Mouse (Mus musculus): ENCODE results near the gene Olfr770. TPM values are rescaled to one million over a fixed set of nuclear protein-coding genes. Genes with fewer than 3 reads are reported as not detected.
"Not testable (repeated sequence)": the region's sequence is repeated elsewhere in the genome, so short reads cannot be mapped to it uniquely, and the experiment has no call there.

Gene Olfr770
- not detected in 2 replicates for polyA plus RNA-seq (2014; fragmentation: Nextera tagmentation; extraction: Ambion mirVana)

- ATAC-seq (replicated peaks; ENCODE audit: low FRiP score, low TSS enrichment, low read depth) (no peak), DNase-seq (ENCODE audit: low spot score) (no peak)
- 82% methylated on average over 2 of the region's 2 CpGs for WGBS
- Histone ChIP-seq H3K27me3 (replicated peaks; ENCODE audit: control insufficient read depth, insufficient read depth, low read length) (no peaks in the 10 kb centered on the region), H3K9me3 (ENCODE audit: control insufficient read depth, low read length) (no peaks in the 10 kb centered on the region), H3K27ac (ENCODE audit: low read depth) (no peak within 1 kb of the TSS), H3K4me3 (ENCODE audit: low read depth, low read length) (no peak within 1 kb of the TSS), H3K4me2 (ENCODE audit: low read length) (no peak within 1 kb of the TSS), H3K4me1 (replicated peaks; ENCODE audit: control insufficient read depth, insufficient read depth, low read length) (no peaks in the 10 kb centered on the region), H3K36me3 (ENCODE audit: control insufficient read depth, insufficient read depth, low read length) (no peaks in the 10 kb centered on the region), H3K9ac (ENCODE audit: low read length) (no peak within 1 kb of the TSS)
Measured at GRCm38 (mm10) chr10:129138898-129139297, at the start of gene Olfr770. Gene Olfr770, minus strand, starts transcription at chr10:129138998.

- H3K36me3 ChIP-seq (ENCODE audit: control insufficient read depth, insufficient read depth, low read length); H3K9me3 ChIP-seq (ENCODE audit: control insufficient read depth, low read length); ATAC-seq (replicated peaks; ENCODE audit: low FRiP score, low TSS enrichment, low read depth); H3K9ac ChIP-seq (ENCODE audit: low read length); DNase-seq (ENCODE audit: low spot score); H3K27ac ChIP-seq (ENCODE audit: low read depth); H3K4me1 ChIP-seq (replicated peaks; ENCODE audit: control insufficient read depth, insufficient read depth, low read length); H3K4me3 ChIP-seq (ENCODE audit: low read depth, low read length); H3K27me3 ChIP-seq (replicated peaks; ENCODE audit: control insufficient read depth, insufficient read depth, low read length); H3K4me2 ChIP-seq (ENCODE audit: low read length): not testable (repeated sequence)
Measured at GRCm38 (mm10) chr10:129187319-129187718, 48.5 kb upstream of the Olfr770 start, which contains the start of gene Olfr773. Gene Olfr773, minus strand, starts transcription at chr10:129187419.

DNA sequence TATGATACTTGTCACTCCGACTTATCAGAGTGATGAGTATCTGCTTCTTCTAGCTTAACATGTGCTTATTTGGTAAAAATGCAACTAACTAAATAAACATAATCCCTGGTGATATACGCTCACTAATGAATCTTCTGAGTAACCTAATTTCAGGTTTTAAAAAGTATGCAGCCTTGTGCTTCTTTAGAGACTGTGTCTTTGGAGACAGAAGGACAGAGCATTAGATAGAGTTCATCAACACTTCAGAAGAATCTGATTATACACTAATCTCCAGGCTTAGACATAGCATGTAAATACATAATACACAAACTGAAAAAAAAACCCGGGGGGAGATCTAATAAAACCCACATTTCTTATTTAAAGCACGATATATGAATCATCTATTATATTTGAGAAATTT is 39.0 kb upstream of the Olfr770 start, which contains the start of gene Olfr772:
TSS of gene Olfr772 (minus strand) at position 101 of the 400 bp plus-strand sequence.
- H3K27ac ChIP-seq (ENCODE audit: low read depth); ATAC-seq (replicated peaks; ENCODE audit: low FRiP score, low TSS enrichment, low read depth); H3K4me3 ChIP-seq (ENCODE audit: low read depth, low read length); DNase-seq (ENCODE audit: low spot score); H3K9ac ChIP-seq (ENCODE audit: low read length); H3K27me3 ChIP-seq (replicated peaks; ENCODE audit: control insufficient read depth, insufficient read depth, low read length); H3K4me1 ChIP-seq (replicated peaks; ENCODE audit: control insufficient read depth, insufficient read depth, low read length); H3K4me2 ChIP-seq (ENCODE audit: low read length); H3K9me3 ChIP-seq (ENCODE audit: control insufficient read depth, low read length); H3K36me3 ChIP-seq (ENCODE audit: control insufficient read depth, insufficient read depth, low read length): not testable (repeated sequence)
- 82% methylated on average over 3 of the region's 4 CpGs for WGBS

GRCm38 (mm10) chr10:129164651-129165050 is 25.9 kb upstream of the Olfr770 start, which contains the start of gene Olfr771:
Gene Olfr771, minus strand, starts transcription at chr10:129164751.
- no peak for DNase-seq (ENCODE audit: low spot score)

GRCm38 (mm10) chr10:129117761-129118160 is 21.0 kb downstream of the Olfr770 start, which contains the start of gene Olfr769:
Gene Olfr769, minus strand, starts transcription at chr10:129117861.
- ATAC-seq (replicated peaks; ENCODE audit: low FRiP score, low TSS enrichment, low read depth) (no peak), DNase-seq (ENCODE audit: low spot score) (no peak)
- 79% methylated on average over 2 of the region's 2 CpGs for WGBS
- H3K27ac ChIP-seq (ENCODE audit: low read depth): no peak within 1 kb of the TSS
- H3K4me1 ChIP-seq (replicated peaks; ENCODE audit: control insufficient read depth, insufficient read depth, low read length): no peaks in the 10 kb centered on the region
- H3K9ac ChIP-seq (ENCODE audit: low read length): no peak within 1 kb of the TSS
- H3K36me3 ChIP-seq (ENCODE audit: control insufficient read depth, insufficient read depth, low read length): no peaks in the 10 kb centered on the region
- no peak within 1 kb of the TSS for H3K4me2 ChIP-seq (ENCODE audit: low read length)
- no peaks in the 10 kb centered on the region for H3K27me3 ChIP-seq (replicated peaks; ENCODE audit: control insufficient read depth, insufficient read depth, low read length)
- no peak within 1 kb of the TSS for H3K4me3 ChIP-seq (ENCODE audit: low read depth, low read length)
- H3K9me3 ChIP-seq (ENCODE audit: control insufficient read depth, low read length): no peaks in the 10 kb centered on the region

More at GRCm38 (mm10) chr10:129164651-129165050, 25.9 kb upstream of the Olfr770 start, which contains the start of gene Olfr771:
- Histone ChIP-seq H3K36me3 (ENCODE audit: control insufficient read depth, insufficient read depth, low read length) (no peaks in the 10 kb centered on the region), H3K27me3 (replicated peaks; ENCODE audit: control insufficient read depth, insufficient read depth, low read length) (no peaks in the 10 kb centered on the region), H3K4me2 (ENCODE audit: low read length) (no peak within 1 kb of the TSS), H3K4me1 (replicated peaks; ENCODE audit: control insufficient read depth, insufficient read depth, low read length) (no peaks in the 10 kb centered on the region), H3K9ac (ENCODE audit: low read length) (no peak within 1 kb of the TSS), H3K27ac (ENCODE audit: low read depth) (no peak within 1 kb of the TSS), H3K9me3 (ENCODE audit: control insufficient read depth, low read length) (no peaks in the 10 kb centered on the region), H3K4me3 (ENCODE audit: low read depth, low read length) (no peak within 1 kb of the TSS)
- no peak for ATAC-seq (replicated peaks; ENCODE audit: low FRiP score, low TSS enrichment, low read depth)
- 85% methylated on average over 1 of the region's 1 CpGs for WGBS

DNA sequence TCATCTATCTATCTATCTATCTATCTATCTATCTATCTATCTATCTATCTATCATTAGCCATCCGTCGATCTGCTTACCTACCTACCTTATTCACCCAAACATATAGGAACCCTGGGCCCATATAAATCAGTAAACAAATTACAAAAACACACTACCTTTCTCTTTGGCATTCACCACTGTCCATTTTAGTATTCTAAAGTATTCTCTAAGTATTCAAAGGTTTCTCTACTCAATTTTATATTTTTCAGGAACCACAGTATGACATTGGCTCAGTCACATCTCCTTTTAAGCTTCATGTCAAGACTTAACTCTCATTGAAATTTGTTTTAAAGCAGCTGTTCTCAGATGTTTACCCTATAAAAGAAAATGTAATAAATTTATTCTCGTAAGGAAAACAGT is 23.7 kb downstream of the Olfr770 start:
- WGBS: 92% methylated on average over 3 of the region's 3 CpGs
- Histone ChIP-seq H3K9ac (ENCODE audit: low read length) (no peak overlapping the region), H3K4me3 (ENCODE audit: low read depth, low read length) (no peak overlapping the region), H3K4me2 (ENCODE audit: low read length) (no peak overlapping the region), H3K4me1 (replicated peaks; ENCODE audit: control insufficient read depth, insufficient read depth, low read length) (no peaks in the 10 kb centered on the region), H3K36me3 (ENCODE audit: control insufficient read depth, insufficient read depth, low read length) (no peaks in the 10 kb centered on the region), H3K27me3 (replicated peaks; ENCODE audit: control insufficient read depth, insufficient read depth, low read length) (no peaks in the 10 kb centered on the region), H3K9me3 (ENCODE audit: control insufficient read depth, low read length) (no peaks in the 10 kb centered on the region), H3K27ac (ENCODE audit: low read depth) (no peak overlapping the region)
- ATAC-seq (replicated peaks; ENCODE audit: low FRiP score, low TSS enrichment, low read depth) (no peak), DNase-seq (ENCODE audit: low spot score) (no peak)

DNA sequence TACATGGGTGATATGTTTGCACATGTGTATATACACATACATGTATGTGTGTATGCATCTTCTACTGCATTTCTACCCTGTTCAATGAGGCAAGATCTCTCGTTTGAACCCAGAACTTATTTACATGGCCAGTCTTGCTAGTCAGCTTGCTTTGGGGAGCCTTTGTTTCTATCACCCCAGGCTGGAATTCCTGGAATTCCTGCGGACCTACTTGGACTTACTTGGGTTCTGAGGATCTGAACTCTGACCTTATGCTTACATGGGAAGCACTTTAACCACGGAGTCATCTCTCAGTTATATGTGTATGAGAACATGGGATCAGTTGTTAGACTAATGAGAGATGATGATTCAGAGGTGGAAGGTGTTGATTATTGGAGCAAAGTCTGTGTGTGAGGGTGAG is 37.6 kb downstream of the Olfr770 start:
- H3K9me3 ChIP-seq (ENCODE audit: control insufficient read depth, low read length): no peaks in the 10 kb centered on the region
- DNase-seq (ENCODE audit: low spot score) (no peak), ATAC-seq (replicated peaks; ENCODE audit: low FRiP score, low TSS enrichment, low read depth) (no peak)
- H3K9ac ChIP-seq (ENCODE audit: low read length): no peak overlapping the region
- 23% methylated on average over 3 of the region's 3 CpGs for WGBS
- no peak overlapping the region for H3K4me2 ChIP-seq (ENCODE audit: low read length)
- H3K36me3 ChIP-seq (ENCODE audit: control insufficient read depth, insufficient read depth, low read length): no peaks in the 10 kb centered on the region
- no peaks in the 10 kb centered on the region for H3K27me3 ChIP-seq (replicated peaks; ENCODE audit: control insufficient read depth, insufficient read depth, low read length)
- H3K4me3 ChIP-seq (ENCODE audit: low read depth, low read length): no peak overlapping the region
- no peak overlapping the region for H3K27ac ChIP-seq (ENCODE audit: low read depth)
- no peaks in the 10 kb centered on the region for H3K4me1 ChIP-seq (replicated peaks; ENCODE audit: control insufficient read depth, insufficient read depth, low read length)

GRCm38 (mm10) chr10:129099275-129099674 is 39.5 kb downstream of the Olfr770 start, which contains the start of gene Olfr768:
Gene Olfr768, minus strand, starts transcription at chr10:129099375.
- DNase-seq (ENCODE audit: low spot score): no peak
- H3K4me3 ChIP-seq (ENCODE audit: low read depth, low read length): no peak within 1 kb of the TSS
- H3K4me1 ChIP-seq (replicated peaks; ENCODE audit: control insufficient read depth, insufficient read depth, low read length): no peaks in the 10 kb centered on the region
- no peak within 1 kb of the TSS for H3K4me2 ChIP-seq (ENCODE audit: low read length)
- no peak within 1 kb of the TSS for H3K9ac ChIP-seq (ENCODE audit: low read length)
- no peaks in the 10 kb centered on the region for H3K36me3 ChIP-seq (ENCODE audit: control insufficient read depth, insufficient read depth, low read length)
- ATAC-seq (replicated peaks; ENCODE audit: low FRiP score, low TSS enrichment, low read depth): no peak
- H3K27me3 ChIP-seq (replicated peaks; ENCODE audit: control insufficient read depth, insufficient read depth, low read length): no peaks in the 10 kb centered on the region
- 74% methylated on average over 1 of the region's 1 CpGs for WGBS
- no peaks in the 10 kb centered on the region for H3K9me3 ChIP-seq (ENCODE audit: control insufficient read depth, low read length)
- no peak within 1 kb of the TSS for H3K27ac ChIP-seq (ENCODE audit: low read depth)

GRCm38 (mm10) chr10:129082810-129083209 is 56.0 kb downstream of the Olfr770 start, which contains the start of gene Olfr767:
Gene Olfr767, minus strand, starts transcription at chr10:129082910.
- DNase-seq (ENCODE audit: low spot score); ATAC-seq (replicated peaks; ENCODE audit: low FRiP score, low TSS enrichment, low read depth); H3K27me3 ChIP-seq (replicated peaks; ENCODE audit: control insufficient read depth, insufficient read depth, low read length); H3K9me3 ChIP-seq (ENCODE audit: control insufficient read depth, low read length); H3K4me3 ChIP-seq (ENCODE audit: low read depth, low read length); H3K27ac ChIP-seq (ENCODE audit: low read depth); H3K36me3 ChIP-seq (ENCODE audit: control insufficient read depth, insufficient read depth, low read length); H3K4me2 ChIP-seq (ENCODE audit: low read length); H3K4me1 ChIP-seq (replicated peaks; ENCODE audit: control insufficient read depth, insufficient read depth, low read length); H3K9ac ChIP-seq (ENCODE audit: low read length): not testable (repeated sequence)
